Mouse (Mus musculus) liver, embryonic 13.5 days (tissue): ENCODE data around the gene Gypa. TPM values are rescaled to one million over a fixed set of nuclear protein-coding genes. Genes with fewer than 3 reads are reported as not detected.
A peak's percentile ranks its signal among the peaks of the same experiment; 100 is the strongest.

Source experiments
- ATAC-seq: fragments of 200-750 bp; cut with Nextera tagmentation; 2 replicates; pipeline ENCODE4 v1.8.0; 2017; ENCODE audit warnings: low read depth, mild to moderate bottlenecking, moderate number of reproducible peaks, moderate library complexity
- DNase-seq: peaks from one replicate; pipeline ENCODE4 v3.0.0; 2022
- H3K27ac ChIP-seq: fragments of 300-500 bp; sonication (generic); 2 replicates; pipeline ENCODE4 v1.5.1; 2015; ENCODE audit warnings: moderate library complexity, mild to moderate bottlenecking, inconsistent platforms
- H3K27me3 ChIP-seq: fragments of 300-500 bp; sonication (generic); 2 replicates; pipeline ENCODE4 v1.6.1; 2015; ENCODE audit warnings: mild to moderate bottlenecking, inconsistent platforms
- H3K36me3 ChIP-seq: fragments of 300-500 bp; sonication (generic); 2 replicates; pipeline ENCODE4 v1.6.1; 2015; ENCODE audit warnings: mild to moderate bottlenecking, inconsistent platforms
- H3K4me1 ChIP-seq: fragments of 300-500 bp; sonication (generic); replicated peaks from 2 replicates; pipeline ENCODE4 v1.6.1; 2015; ENCODE audit warnings: inconsistent platforms
- H3K4me2 ChIP-seq: fragments of 300-500 bp; sonication (generic); 2 replicates; pipeline ENCODE4 v1.6.1; 2015; ENCODE audit warnings: inconsistent platforms, mild to moderate bottlenecking, moderate library complexity
- H3K4me3 ChIP-seq: fragments of 300-500 bp; sonication (generic); replicated peaks from 2 replicates; pipeline ENCODE4 v1.5.1; 2015; ENCODE audit warnings: mild to moderate bottlenecking, inconsistent platforms
- H3K9ac ChIP-seq: fragments of 300-500 bp; sonication (generic); 2 replicates; pipeline ENCODE4 v1.6.1; 2015; ENCODE audit warnings: mild to moderate bottlenecking, inconsistent platforms
- H3K9me3 ChIP-seq: fragments of 300-500 bp; sonication (generic); replicated peaks from 2 replicates; pipeline ENCODE4 v1.6.1; 2016; ENCODE audit warnings: inconsistent platforms
- WGBS: fragments of 180-500 bp; shearing (Covaris S2); methylation state at CpG from one replicate; pipeline ENCODE4 v1.1.7; 2015; ENCODE audit not compliant: insufficient replicate concordance; 5-methylcytosine and 5-hydroxymethylcytosine counted together
- polyA plus RNA-seq: library from polyadenylated mRNA; unstranded; fragments of >200 nt; fragmentation: Nextera tagmentation; extraction: Ambion mirVana; gene quantifications from 2 replicates; pipeline ENCODE4 v1.2.1, GENCODE M21; 2015

The Gypa gene
- polyA plus RNA-seq, 1 experiment from 2014 or later: 610 TPM

- H3K9ac ChIP-seq: peak overlapping the region; percentile 50
- ATAC-seq: no peak
- no peaks in the 10 kb centered on the region for H3K27me3 ChIP-seq
- H3K36me3 ChIP-seq: peaks cover 12% of the 10 kb centered on the region
- H3K27ac ChIP-seq: no peak overlapping the region
- WGBS: 43% methylated on average over 1 of the region's 1 CpGs
- peaks cover 18% of the 10 kb centered on the region for H3K4me1 ChIP-seq
- no peak overlapping the region for H3K4me3 ChIP-seq
- H3K9me3 ChIP-seq: no peaks in the 10 kb centered on the region
- DNase-seq: no peak
- no peak overlapping the region for H3K4me2 ChIP-seq
Measured at GRCm38 (mm10) chr8:80491562-80491961, 2.0 kb upstream of the Gypa start.

- H3K4me1 ChIP-seq: peaks cover 33% of the 10 kb centered on the region
- H3K27ac ChIP-seq: peak overlapping the region; percentile 97
- peak overlapping the region; percentile 83 for H3K4me2 ChIP-seq
- H3K4me3 ChIP-seq: peak overlapping the region; percentile 72
- peak overlapping the region; percentile 82 for H3K9ac ChIP-seq
- peak; percentile 24; the same call in 1 of the 2 replicates for ATAC-seq
- H3K36me3 ChIP-seq: peaks cover 27% of the 10 kb centered on the region
- no peaks in the 10 kb centered on the region for H3K27me3 ChIP-seq
- under 1% methylated on average over 16 of the region's 16 CpGs for WGBS
- H3K9me3 ChIP-seq: no peaks in the 10 kb centered on the region
- DNase-seq: peak; percentile 63
Measured at GRCm38 (mm10) chr8:80492987-80493441, 567 bp upstream of the Gypa start.

GRCm38 (mm10) chr8:80494346-80494660 lies 722 bp downstream of the Gypa start:
- Histone ChIP-seq H3K4me2 (peak overlapping the region; percentile 83; the same call in 1 of the 2 replicates), H3K27ac (peak overlapping the region; percentile 97), H3K9ac (peak overlapping the region; percentile 85), H3K36me3 (peaks cover 40% of the 10 kb centered on the region), H3K27me3 (no peaks in the 10 kb centered on the region), H3K4me1 (peaks cover 44% of the 10 kb centered on the region), H3K9me3 (no peaks in the 10 kb centered on the region), H3K4me3 (peak overlapping the region; percentile 72)
- DNase-seq (no peak), ATAC-seq (no peak)
- 20% methylated on average over 2 of the region's 2 CpGs for whole genome bisulfite sequencing

GRCm38 (mm10) chr8:80494819-80495218 lies 1.2 kb downstream of the Gypa start:
- peak; percentile 15 for ATAC-seq
- Histone ChIP-seq H3K4me1 (peaks cover 50% of the 10 kb centered on the region), H3K9me3 (no peaks in the 10 kb centered on the region), H3K27me3 (no peaks in the 10 kb centered on the region), H3K4me2 (peak overlapping the region; percentile 50), H3K4me3 (peak overlapping the region; percentile 78), H3K27ac (peak overlapping the region; percentile 96), H3K36me3 (peaks cover 43% of the 10 kb centered on the region), H3K9ac (peak overlapping the region; percentile 95)
- 25% methylated on average over 5 of the region's 5 CpGs for whole genome bisulfite sequencing
- DNase-seq: peak; percentile 56

GRCm38 (mm10) chr8:80495527-80495926 lies 1.9 kb downstream of the Gypa start:
- H3K4me3 ChIP-seq: peak overlapping the region; percentile 78

GRCm38 (mm10) chr8:80497323-80497722 lies 3.7 kb downstream of the Gypa start:
- Histone ChIP-seq H3K4me3 (peak overlapping the region; percentile 78), H3K9ac (peak overlapping the region; percentile 78), H3K4me1 (peaks cover 67% of the 10 kb centered on the region), H3K27ac (peak overlapping the region; percentile 98), H3K9me3 (no peaks in the 10 kb centered on the region), H3K36me3 (peaks cover 64% of the 10 kb centered on the region), H3K27me3 (no peaks in the 10 kb centered on the region), H3K4me2 (peak overlapping the region; percentile 85)
- ATAC-seq (no peak), DNase-seq (no peak)
- WGBS: 43% methylated on average over 4 of the region's 4 CpGs

More at GRCm38 (mm10) chr8:80495527-80495926, 1.9 kb downstream of the Gypa start:
- peaks cover 47% of the 10 kb centered on the region for H3K36me3 ChIP-seq
- H3K9ac ChIP-seq: peak overlapping the region; percentile 78
- H3K9me3 ChIP-seq: no peaks in the 10 kb centered on the region
- no peaks in the 10 kb centered on the region for H3K27me3 ChIP-seq
- peak overlapping the region; percentile 98 for H3K27ac ChIP-seq
- WGBS: 67% methylated on average over 6 of the region's 6 CpGs
- peak overlapping the region; percentile 85 for H3K4me2 ChIP-seq
- peak; percentile 24 for DNase-seq
- no peak for ATAC-seq
- H3K4me1 ChIP-seq: peaks cover 55% of the 10 kb centered on the region

- no peaks in the 10 kb centered on the region for H3K27me3 ChIP-seq
- DNase-seq (peak; percentile 81), ATAC-seq (peak; percentile 93)
- H3K27ac ChIP-seq: peak overlapping the region; percentile 98
- peak overlapping the region; percentile 85 for H3K4me2 ChIP-seq
- H3K4me1 ChIP-seq: peaks cover 75% of the 10 kb centered on the region
- WGBS: 11% methylated on average over 2 of the region's 2 CpGs
- H3K9ac ChIP-seq: peak overlapping the region; percentile 78
- H3K9me3 ChIP-seq: no peaks in the 10 kb centered on the region
- peak overlapping the region; percentile 78 for H3K4me3 ChIP-seq
- H3K36me3 ChIP-seq: peaks cover 91% of the 10 kb centered on the region
Measured at GRCm38 (mm10) chr8:80500244-80500643, 6.7 kb downstream of the Gypa start.

GRCm38 (mm10) chr8:80500773-80501172 lies 7.2 kb downstream of the Gypa start:
- Histone ChIP-seq H3K4me3 (peak overlapping the region; percentile 78), H3K4me2 (peak overlapping the region; percentile 85), H3K36me3 (peaks cover 92% of the 10 kb centered on the region), H3K4me1 (peaks cover 76% of the 10 kb centered on the region), H3K9ac (peak overlapping the region; percentile 78), H3K27ac (peak overlapping the region; percentile 98), H3K27me3 (no peaks in the 10 kb centered on the region), H3K9me3 (no peaks in the 10 kb centered on the region)
- DNase-seq (no peak), ATAC-seq (peak; percentile 19)
- WGBS: 25% methylated on average over 3 of the region's 3 CpGs

GRCm38 (mm10) chr8:80501283-80501682 lies 7.7 kb downstream of the Gypa start:
- Histone ChIP-seq H3K9ac (peak overlapping the region; percentile 78), H3K4me2 (peak overlapping the region; percentile 85), H3K4me1 (peaks cover 75% of the 10 kb centered on the region), H3K4me3 (peak overlapping the region; percentile 78), H3K27ac (peak overlapping the region; percentile 98), H3K27me3 (no peaks in the 10 kb centered on the region), H3K36me3 (peaks cover 91% of the 10 kb centered on the region), H3K9me3 (no peaks in the 10 kb centered on the region)
- WGBS: 18% methylated on average over 6 of the region's 6 CpGs
- ATAC-seq (peak; percentile 81), DNase-seq (peak; percentile 85)

- Histone ChIP-seq H3K9me3 (no peaks in the 10 kb centered on the region), H3K4me2 (no peak overlapping the region), H3K27ac (no peak overlapping the region), H3K27me3 (no peaks in the 10 kb centered on the region), H3K36me3 (no peaks in the 10 kb centered on the region), H3K4me3 (no peak overlapping the region), H3K9ac (no peak overlapping the region), H3K4me1 (peaks cover 7% of the 10 kb centered on the region; the same call in 1 of the 2 replicates)
- DNase-seq (no peak), ATAC-seq (no peak)
- WGBS: 77% methylated on average over 5 of the region's 5 CpGs
Measured at GRCm38 (mm10) chr8:80526382-80527355, 33.1 kb downstream of the Gypa start.

- Histone ChIP-seq H3K4me3 (no peak overlapping the region), H3K9ac (no peak overlapping the region), H3K27me3 (no peaks in the 10 kb centered on the region), H3K27ac (no peak overlapping the region), H3K36me3 (no peaks in the 10 kb centered on the region), H3K4me2 (no peak overlapping the region), H3K4me1 (peaks cover 4% of the 10 kb centered on the region; the same call in 1 of the 2 replicates), H3K9me3 (no peaks in the 10 kb centered on the region)
- ATAC-seq (no peak), DNase-seq (no peak)
- 68% methylated on average over 3 of the region's 3 CpGs for WGBS
Measured at GRCm38 (mm10) chr8:80541836-80542235, 48.3 kb downstream of the Gypa start.
